Mouse (Mus musculus) hindbrain, embryonic 12.5 days (tissue): ENCODE measurements at regions not wholly inside any gene's neighbourhood (a gene's known extent, or its start where the extent isn't known, plus 50 kb on each side); places are given as distances from the start of the nearest gene placed in this dataset.

Experiments
- ATAC-seq: fragments of 200-750 bp; cut with Nextera tagmentation; 2 replicates; pipeline ENCODE4 v1.8.0; 2017; ENCODE audit warnings: moderate TSS enrichment; ENCODE audit not compliant: low FRiP score
- H3K27ac ChIP-seq: fragments of 300-500 bp; sonication (generic); 2 replicates; pipeline ENCODE4 v1.5.1; 2016; ENCODE audit warnings: mild to moderate bottlenecking
- H3K27me3 ChIP-seq: fragments of 300-500 bp; sonication (generic); 2 replicates; pipeline ENCODE4 v1.6.1; 2016; ENCODE audit warnings: mild to moderate bottlenecking
- H3K36me3 ChIP-seq: fragments of 300-500 bp; sonication (generic); 2 replicates; pipeline ENCODE4 v1.6.1; 2016; ENCODE audit warnings: mild to moderate bottlenecking
- H3K4me1 ChIP-seq: fragments of 300-500 bp; sonication (generic); 2 replicates; pipeline ENCODE4 v1.6.1; 2016
- H3K4me2 ChIP-seq: fragments of 300-500 bp; sonication (generic); replicated peaks from 2 replicates; pipeline ENCODE4 v1.6.1; 2016; ENCODE audit warnings: mild to moderate bottlenecking
- H3K4me3 ChIP-seq: fragments of 300-500 bp; sonication (generic); 2 replicates; pipeline ENCODE4 v1.5.1; 2016; ENCODE audit warnings: mild to moderate bottlenecking
- H3K9ac ChIP-seq: fragments of 300-500 bp; sonication (generic); 2 replicates; pipeline ENCODE4 v1.6.1; 2016; ENCODE audit warnings: mild to moderate bottlenecking, moderate library complexity
- H3K9me3 ChIP-seq: fragments of 300-500 bp; sonication (generic); replicated peaks from 2 replicates; pipeline ENCODE4 v1.6.1; 2016; ENCODE audit warnings: mild to moderate bottlenecking
- WGBS: fragments of 180-500 bp; shearing (Covaris S2); methylation state at CpG from one replicate; pipeline ENCODE4 v1.1.7; 2016; 5-methylcytosine and 5-hydroxymethylcytosine counted together

DNA sequence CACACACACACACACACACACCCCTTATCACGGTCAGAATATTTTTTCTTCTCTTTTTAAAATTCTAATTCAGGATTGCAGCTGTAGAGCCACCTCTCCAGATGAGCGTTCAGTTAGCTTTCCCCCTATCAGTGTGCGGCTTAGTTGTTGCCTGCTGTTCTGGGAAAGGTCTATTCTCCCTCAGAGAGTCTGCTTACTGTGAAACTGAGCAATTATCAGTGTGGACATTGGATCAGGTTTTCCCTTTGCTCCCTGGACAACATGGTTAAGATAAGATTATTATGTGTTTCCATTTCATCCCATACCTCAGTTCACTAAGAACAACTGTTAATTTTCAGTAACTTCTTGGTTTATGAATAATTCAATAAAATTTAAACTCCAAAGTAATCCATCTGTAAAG is 268.3 kb downstream of the Inhba start:
- no peaks in the 10 kb centered on the region for H3K4me1 ChIP-seq
- no peak overlapping the region for H3K9ac ChIP-seq
- 89% methylated on average over 3 of the region's 3 CpGs for whole genome bisulfite sequencing
- no peaks in the 10 kb centered on the region for H3K36me3 ChIP-seq
- no peaks in the 10 kb centered on the region for H3K27me3 ChIP-seq
- no peak overlapping the region for H3K4me3 ChIP-seq
- no peak overlapping the region for H3K4me2 ChIP-seq
- no peak for ATAC-seq
- no peak overlapping the region for H3K27ac ChIP-seq
- no peaks in the 10 kb centered on the region for H3K9me3 ChIP-seq

DNA sequence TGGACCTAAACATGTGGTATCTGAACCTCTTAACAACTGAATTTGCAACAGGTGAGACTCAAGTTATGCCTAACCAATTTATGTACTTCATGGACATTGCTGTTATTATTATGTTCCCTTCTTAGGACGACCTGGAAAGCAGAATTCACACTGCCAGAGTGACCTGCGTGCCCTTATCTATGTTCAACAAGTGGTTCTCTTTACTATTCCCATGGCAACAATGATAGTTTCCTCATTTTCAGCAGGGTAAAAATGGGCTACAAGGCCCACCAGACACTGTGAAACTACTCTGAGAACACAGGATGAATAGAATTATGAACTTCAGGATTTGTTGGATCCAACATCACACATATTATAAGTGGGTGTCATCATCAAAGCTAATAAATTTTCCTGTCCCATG is 269.1 kb downstream of the Inhba start:
- Histone ChIP-seq H3K4me3 (no peak overlapping the region), H3K9ac (no peak overlapping the region), H3K4me1 (no peaks in the 10 kb centered on the region), H3K4me2 (no peak overlapping the region), H3K27ac (no peak overlapping the region), H3K9me3 (no peaks in the 10 kb centered on the region), H3K27me3 (no peaks in the 10 kb centered on the region), H3K36me3 (no peaks in the 10 kb centered on the region)
- 76% methylated on average over 2 of the region's 2 CpGs for WGBS
- no peak for ATAC-seq

DNA sequence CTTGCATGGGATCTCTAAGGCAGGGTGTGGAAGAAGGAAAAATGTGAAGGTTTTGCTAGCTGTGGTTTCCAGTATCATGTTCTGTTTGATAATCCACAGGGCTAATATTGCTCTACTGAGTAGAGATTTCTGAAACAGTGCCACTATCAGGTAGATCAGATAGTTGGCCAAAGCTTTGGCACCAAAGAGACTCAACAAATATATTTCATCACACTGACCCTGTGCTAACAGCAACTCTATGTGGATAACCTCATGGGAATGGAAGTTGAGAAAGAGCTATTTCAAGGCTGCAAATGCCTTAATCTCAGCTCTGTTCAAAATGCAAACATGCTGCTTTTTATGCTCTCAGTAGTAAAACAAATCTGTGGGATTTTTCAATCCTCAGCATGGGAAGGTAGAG is 270.1 kb downstream of the Inhba start:
- H3K9ac ChIP-seq = no peak overlapping the region
- no peaks in the 10 kb centered on the region for H3K27me3 ChIP-seq
- H3K4me2 ChIP-seq = no peak overlapping the region
- no peak overlapping the region for H3K27ac ChIP-seq
- no peaks in the 10 kb centered on the region for H3K9me3 ChIP-seq
- no peaks in the 10 kb centered on the region for H3K36me3 ChIP-seq
- no peak for ATAC-seq
- no peak overlapping the region for H3K4me3 ChIP-seq
- no peaks in the 10 kb centered on the region for H3K4me1 ChIP-seq

DNA sequence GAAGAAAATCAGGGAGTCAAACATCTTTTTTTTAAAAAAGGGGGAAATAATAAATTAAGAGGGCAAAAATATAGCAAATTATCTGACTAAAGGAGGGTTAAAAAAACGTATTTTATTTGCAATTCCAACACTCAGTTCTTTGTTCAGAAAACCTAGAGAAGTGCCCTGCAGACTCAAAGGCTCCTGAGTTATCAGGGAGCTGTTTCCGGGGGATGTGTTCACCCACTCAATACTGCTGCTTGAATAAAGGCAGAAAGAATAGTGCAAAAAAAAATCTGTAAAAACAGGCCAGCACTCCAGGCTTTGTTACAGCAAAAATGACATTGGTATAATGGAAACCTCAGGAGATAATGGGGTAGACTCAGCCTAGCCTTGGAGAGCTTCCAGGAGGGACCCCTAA is 270.6 kb downstream of the Inhba start:
- no peak overlapping the region for H3K4me3 ChIP-seq
- H3K9me3 ChIP-seq = no peaks in the 10 kb centered on the region
- no peaks in the 10 kb centered on the region for H3K4me1 ChIP-seq
- H3K9ac ChIP-seq = no peak overlapping the region
- no peak overlapping the region for H3K4me2 ChIP-seq
- no peaks in the 10 kb centered on the region for H3K36me3 ChIP-seq
- no peaks in the 10 kb centered on the region for H3K27me3 ChIP-seq
- ATAC-seq = no peak
- H3K27ac ChIP-seq = no peak overlapping the region
- WGBS = 45% methylated on average over 2 of the region's 2 CpGs

GRCm38 (mm10) chr13:16283336-16283735 is 271.7 kb downstream of the Inhba start:
- no peak for ATAC-seq
- no peaks in the 10 kb centered on the region for H3K27me3 ChIP-seq
- H3K9ac ChIP-seq = no peak overlapping the region
- 80% methylated on average over 4 of the region's 4 CpGs for WGBS
- no peaks in the 10 kb centered on the region for H3K4me1 ChIP-seq
- no peak overlapping the region for H3K27ac ChIP-seq
- H3K9me3 ChIP-seq = no peaks in the 10 kb centered on the region
- no peak overlapping the region for H3K4me3 ChIP-seq
- no peaks in the 10 kb centered on the region for H3K36me3 ChIP-seq
- H3K4me2 ChIP-seq = no peak overlapping the region

DNA sequence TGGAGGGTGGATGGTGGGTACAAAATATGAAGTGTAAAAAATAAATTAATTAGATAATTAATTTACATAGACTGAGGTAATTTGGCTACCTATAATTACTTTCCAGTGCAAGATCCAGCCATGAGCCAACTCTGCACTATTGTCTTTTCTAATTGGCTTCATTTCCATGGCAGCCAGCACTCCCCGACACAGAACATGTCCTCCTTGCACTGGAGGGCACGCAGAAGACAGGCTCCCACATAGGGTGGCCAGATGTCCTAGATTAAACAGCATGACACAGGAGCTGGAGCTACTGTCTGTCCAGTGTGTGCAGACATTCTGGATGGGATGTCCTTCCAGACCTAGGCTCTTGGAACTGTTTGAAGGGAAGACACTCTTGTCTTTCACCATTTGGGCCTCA is 278.0 kb downstream of the Inhba start:
- Histone ChIP-seq H3K9me3 (no peaks in the 10 kb centered on the region), H3K36me3 (no peaks in the 10 kb centered on the region), H3K27me3 (no peaks in the 10 kb centered on the region), H3K4me3 (no peak overlapping the region), H3K27ac (no peak overlapping the region), H3K9ac (no peak overlapping the region), H3K4me1 (no peaks in the 10 kb centered on the region), H3K4me2 (no peak overlapping the region)
- 82% methylated on average over 2 of the region's 2 CpGs for WGBS
- no peak for ATAC-seq

- Histone ChIP-seq H3K9me3 (no peaks in the 10 kb centered on the region), H3K36me3 (no peaks in the 10 kb centered on the region), H3K27me3 (no peaks in the 10 kb centered on the region), H3K27ac (no peak overlapping the region), H3K9ac (no peak overlapping the region), H3K4me3 (no peak overlapping the region), H3K4me2 (no peak overlapping the region), H3K4me1 (no peaks in the 10 kb centered on the region)
- 92% methylated on average over 2 of the region's 2 CpGs for WGBS
- no peak for ATAC-seq
These were observed 279.1 kb downstream of the Inhba start for GRCm38 (mm10) chr13:16290784-16291183.

DNA sequence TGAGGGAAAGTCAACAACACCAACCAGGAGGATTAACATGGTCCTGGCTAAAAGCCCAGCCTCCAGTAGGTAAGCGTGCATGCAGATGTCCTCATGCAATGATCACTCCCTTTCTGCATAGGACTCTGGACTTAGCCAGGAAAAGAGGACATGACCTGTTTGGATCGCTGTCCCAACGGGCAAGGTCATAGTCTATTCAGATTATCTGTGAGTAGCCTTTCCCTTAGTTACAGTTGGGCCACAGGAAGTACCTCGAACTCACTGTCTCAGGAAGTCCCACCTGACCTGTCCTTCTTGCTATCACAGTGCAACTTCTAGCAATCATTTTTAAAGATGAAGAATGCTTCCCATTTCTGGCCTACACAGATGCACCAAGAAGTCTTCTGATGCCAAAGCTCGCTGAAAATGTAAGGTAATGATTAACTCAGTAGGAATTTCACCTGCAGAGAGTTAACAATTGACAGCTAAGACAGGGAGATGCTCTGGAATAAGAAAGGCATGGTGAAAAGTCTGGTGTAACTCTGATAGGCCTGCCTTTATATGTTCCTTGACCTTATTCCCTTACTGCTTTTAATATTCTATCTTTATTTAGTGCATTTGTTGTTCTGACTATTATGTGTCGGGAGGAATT is 280.1 kb downstream of the Inhba start:
- H3K27me3 ChIP-seq = no peaks in the 10 kb centered on the region
- no peak overlapping the region for H3K27ac ChIP-seq
- no peak for ATAC-seq
- no peaks in the 10 kb centered on the region for H3K36me3 ChIP-seq
- no peak overlapping the region for H3K4me2 ChIP-seq
- no peaks in the 10 kb centered on the region for H3K9me3 ChIP-seq
- WGBS = 89% methylated on average over 6 of the region's 6 CpGs
- H3K4me1 ChIP-seq = no peaks in the 10 kb centered on the region
- no peak overlapping the region for H3K4me3 ChIP-seq
- no peak overlapping the region for H3K9ac ChIP-seq

- Histone ChIP-seq H3K4me1 (no peaks in the 10 kb centered on the region), H3K9me3 (no peaks in the 10 kb centered on the region), H3K27me3 (no peaks in the 10 kb centered on the region), H3K4me3 (no peak overlapping the region), H3K36me3 (no peaks in the 10 kb centered on the region), H3K27ac (no peak overlapping the region), H3K4me2 (no peak overlapping the region), H3K9ac (no peak overlapping the region)
- ATAC-seq = no peak
- 81% methylated on average over 2 of the region's 2 CpGs for WGBS
These were observed 288.1 kb downstream of the Inhba start for GRCm38 (mm10) chr13:16299756-16300155.

DNA sequence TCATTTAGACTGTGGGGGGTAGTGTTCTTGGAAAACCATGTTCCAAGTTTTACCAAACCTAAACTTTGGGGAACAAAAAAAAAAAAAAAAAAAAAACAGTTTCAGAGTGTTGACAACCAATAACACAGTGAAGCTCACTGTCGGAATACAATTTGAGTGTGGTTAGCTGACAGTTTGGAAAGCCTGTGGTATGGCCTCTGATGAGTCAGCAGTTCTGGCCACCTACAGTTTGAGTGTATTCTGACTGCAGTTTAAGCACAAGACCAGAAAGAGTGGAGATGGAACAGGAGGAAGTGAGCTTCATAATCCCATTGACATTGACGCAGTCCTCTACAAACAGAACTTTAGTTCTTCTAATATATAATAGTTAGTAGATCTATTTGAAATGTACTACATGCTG is 303.0 kb downstream of the Inhba start:
- no peaks in the 10 kb centered on the region for H3K36me3 ChIP-seq
- H3K4me1 ChIP-seq = no peaks in the 10 kb centered on the region
- H3K4me3 ChIP-seq = no peak overlapping the region
- ATAC-seq = no peak
- no peaks in the 10 kb centered on the region for H3K9me3 ChIP-seq
- H3K27ac ChIP-seq = no peak overlapping the region
- H3K4me2 ChIP-seq = no peak overlapping the region
- H3K9ac ChIP-seq = no peak overlapping the region
- WGBS = 87% methylated on average over 2 of the region's 2 CpGs
- H3K27me3 ChIP-seq = no peaks in the 10 kb centered on the region

DNA sequence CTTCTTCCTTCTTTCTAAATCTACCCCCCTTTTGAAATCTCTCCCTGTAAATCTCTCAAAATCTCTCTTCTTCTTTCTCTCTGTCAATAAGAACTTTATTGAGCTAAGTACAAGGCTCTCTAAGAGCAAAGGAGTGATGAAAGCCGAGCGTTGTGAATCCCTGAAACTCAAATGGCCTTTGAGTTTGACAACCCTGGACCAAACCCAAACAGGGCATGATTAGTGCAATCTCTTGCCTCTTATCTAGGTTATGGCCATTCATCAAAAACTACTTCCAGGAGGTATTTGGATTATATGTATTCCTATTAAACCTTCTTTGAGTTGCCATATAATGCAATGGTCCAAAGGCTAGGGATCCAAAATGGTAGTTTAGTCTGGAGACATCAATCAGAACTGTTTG is 304.0 kb downstream of the Inhba start:
- Histone ChIP-seq H3K9ac (no peak overlapping the region), H3K36me3 (no peaks in the 10 kb centered on the region), H3K4me2 (no peak overlapping the region), H3K4me1 (no peaks in the 10 kb centered on the region), H3K27ac (no peak overlapping the region), H3K9me3 (no peaks in the 10 kb centered on the region), H3K27me3 (no peaks in the 10 kb centered on the region), H3K4me3 (no peak overlapping the region)
- 95% methylated on average over 2 of the region's 2 CpGs for WGBS
- ATAC-seq = no peak

GRCm38 (mm10) chr13:16316581-16316980 is 304.9 kb downstream of the Inhba start:
- Histone ChIP-seq H3K9ac (no peak overlapping the region), H3K4me3 (no peak overlapping the region), H3K4me1 (no peaks in the 10 kb centered on the region), H3K9me3 (no peaks in the 10 kb centered on the region), H3K36me3 (no peaks in the 10 kb centered on the region), H3K27me3 (no peaks in the 10 kb centered on the region), H3K4me2 (no peak overlapping the region), H3K27ac (no peak overlapping the region)
- WGBS = 93% methylated on average over 2 of the region's 2 CpGs
- no peak for ATAC-seq

DNA sequence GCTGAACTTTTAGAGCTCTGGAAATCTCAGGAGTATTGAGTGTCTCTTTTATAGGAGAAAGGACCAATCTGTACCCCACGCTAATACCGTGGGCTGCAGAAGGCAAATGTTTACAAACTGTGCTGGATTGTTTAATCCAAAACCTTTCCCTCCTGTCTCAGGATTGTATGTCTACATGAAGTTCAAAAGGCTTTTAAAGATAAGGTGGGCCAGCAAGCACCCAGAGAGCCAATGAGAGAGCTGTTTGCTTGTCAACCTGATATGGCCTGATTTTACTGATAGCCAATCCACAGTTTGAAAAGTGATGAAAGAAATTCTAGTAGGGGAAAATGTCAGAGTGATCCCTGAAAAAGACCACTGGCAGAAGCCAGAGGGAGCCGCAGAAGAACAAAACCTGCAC is 305.8 kb downstream of the Inhba start:
- H3K36me3 ChIP-seq = no peaks in the 10 kb centered on the region
- no peak overlapping the region for H3K4me3 ChIP-seq
- H3K27ac ChIP-seq = no peak overlapping the region
- no peak overlapping the region for H3K9ac ChIP-seq
- H3K27me3 ChIP-seq = no peaks in the 10 kb centered on the region
- WGBS = 73% methylated on average over 3 of the region's 3 CpGs
- ATAC-seq = no peak
- no peak overlapping the region for H3K4me2 ChIP-seq
- H3K9me3 ChIP-seq = no peaks in the 10 kb centered on the region
- H3K4me1 ChIP-seq = no peaks in the 10 kb centered on the region
